Mouse (Mus musculus): ENCODE results near the gene Zfp994.
"Not testable (repeated sequence)": the region's sequence is repeated elsewhere in the genome, so short reads cannot be mapped to it uniquely, and the experiment has no call there.

GRCm38 (mm10) chr17:22165722-22166294 is 59.6 kb downstream of the Zfp994 start, which contains the start of gene Zfp947:
- not testable (repeated sequence) for TF ChIP-seq CTCF, EP300 (IDR thresholded peaks at IDR 0.05; ENCODE audit: low read depth)
